Mouse (Mus musculus) forebrain, embryonic 14.5 days (tissue): ENCODE measurements around the gene Timm50. TPM values are rescaled to one million over a fixed set of nuclear protein-coding genes. Genes with fewer than 3 reads are reported as not detected.

Experiments
- ATAC-seq: fragments of 200-750 bp; cut with Nextera tagmentation; 2 replicates; pipeline ENCODE4 v1.8.0; 2017; ENCODE audit warnings: mild to moderate bottlenecking, moderate library complexity
- DNase-seq: peaks from one replicate; pipeline ENCODE4 v3.0.0-alpha.2; 2015; ENCODE audit warnings: low spot score
- H3K27ac ChIP-seq: fragments of 300-500 bp; sonication (generic); 2 replicates; pipeline ENCODE4 v1.5.1; 2014; ENCODE audit warnings: low read depth, mild to moderate bottlenecking, control low read depth, low read length, moderate library complexity
- H3K27me3 ChIP-seq: fragments of 300-500 bp; sonication (generic); replicated peaks from 2 replicates; pipeline ENCODE4 v1.6.1; 2014; ENCODE audit warnings: low read length, control low read depth, mixed read lengths; ENCODE audit not compliant: control insufficient read depth, insufficient read depth
- H3K36me3 ChIP-seq: fragments of 300-500 bp; sonication (generic); 2 replicates; pipeline ENCODE4 v1.6.1; 2014; ENCODE audit warnings: low read length, control low read depth; ENCODE audit not compliant: control insufficient read depth, insufficient read depth
- H3K4me1 ChIP-seq: fragments of 300-500 bp; sonication (generic); 2 replicates; pipeline ENCODE4 v1.6.1; 2014; ENCODE audit warnings: antibody characterized with exemption, low read length, control low read depth; ENCODE audit not compliant: control insufficient read depth, insufficient read depth
- H3K4me2 ChIP-seq: fragments of 300-500 bp; sonication (generic); 2 replicates; pipeline ENCODE4 v1.6.1; 2014; ENCODE audit warnings: mild to moderate bottlenecking, control low read depth, low read length
- H3K4me3 ChIP-seq: fragments of 300-500 bp; sonication (generic); 2 replicates; pipeline ENCODE4 v1.5.1; 2014; ENCODE audit warnings: low read depth, low read length, control low read depth
- H3K9ac ChIP-seq: fragments of 300-500 bp; sonication (generic); 2 replicates; pipeline ENCODE4 v1.6.1; 2014; ENCODE audit warnings: mild to moderate bottlenecking, low read length, control low read depth, moderate library complexity
- H3K9me3 ChIP-seq: fragments of 300-500 bp; sonication (generic); replicated peaks from 2 replicates; pipeline ENCODE4 v1.6.1; 2016; ENCODE audit warnings: low read length, control low read depth, mixed read lengths; ENCODE audit not compliant: control insufficient read depth
- WGBS: fragments of 180-500 bp; shearing (Covaris S2); extraction: QIAGEN DNeasy Blood & Tissue Kit; methylation state at CpG from one replicate; pipeline ENCODE4 v1.1.7; 2014; 5-methylcytosine and 5-hydroxymethylcytosine counted together
- polyA plus RNA-seq: library from polyadenylated mRNA; unstranded; fragments of >200 nt; fragmentation: Nextera tagmentation; extraction: Ambion mirVana; gene quantifications from 2 replicates; pipeline ENCODE4 v1.2.1, GENCODE M21; 2014

Timm50 gene
- polyA plus RNA-seq, 1 experiment from 2014 or later = 171 TPM

GRCm38 (mm10) chr7:28268576-28268975 lies 43.3 kb downstream of the Timm50 start:
- Histone ChIP-seq H3K9ac (peak overlapping the region; percentile 97), H3K9me3 (no peaks in the 10 kb centered on the region), H3K36me3 (peaks cover 13% of the 10 kb centered on the region), H3K27me3 (no peaks in the 10 kb centered on the region), H3K4me1 (peaks cover 8% of the 10 kb centered on the region), H3K4me3 (peak overlapping the region; percentile 85), H3K4me2 (peak overlapping the region; percentile 76), H3K27ac (peak overlapping the region; percentile 90)
- ATAC-seq = no peak
- no peak for DNase-seq
- WGBS = 35% methylated on average over 16 of the region's 16 CpGs

DNA sequence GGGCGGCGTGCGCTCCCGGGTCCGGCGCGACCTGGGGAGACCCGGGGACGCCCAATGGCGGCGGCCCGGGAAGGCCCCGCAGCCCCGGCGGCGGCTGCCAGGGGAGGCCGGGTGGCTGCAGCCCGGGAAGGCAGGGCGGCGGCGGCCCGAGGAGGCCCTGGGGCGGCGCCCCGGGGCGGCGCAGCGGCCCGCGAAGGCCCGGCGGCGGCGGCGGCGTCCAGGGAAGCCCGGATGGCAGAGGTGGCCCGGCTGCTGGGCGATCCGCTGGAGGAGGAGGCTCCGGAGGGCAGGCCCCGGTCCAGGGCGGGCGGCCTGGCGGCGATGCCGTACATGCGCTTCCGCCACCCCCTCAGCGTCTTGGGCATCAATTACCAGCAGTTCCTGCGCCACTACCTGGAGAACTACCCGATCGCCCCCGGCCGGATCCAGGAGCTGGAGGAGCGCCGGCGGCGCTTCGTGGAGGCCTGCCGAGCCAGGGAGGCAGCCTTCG lies 43.8 kb downstream of the Timm50 start:
- H3K9me3 ChIP-seq = no peaks in the 10 kb centered on the region
- H3K4me1 ChIP-seq = peaks cover 8% of the 10 kb centered on the region
- H3K27ac ChIP-seq = peak overlapping the region; percentile 90
- H3K27me3 ChIP-seq = no peaks in the 10 kb centered on the region
- WGBS = under 1% methylated on average over 35 of the region's 62 CpGs
- peak overlapping the region; percentile 76 for H3K4me2 ChIP-seq
- DNase-seq (peak; percentile 46), ATAC-seq (peak; percentile 85)
- peak overlapping the region; percentile 85 for H3K4me3 ChIP-seq
- peaks cover 11% of the 10 kb centered on the region for H3K36me3 ChIP-seq
- H3K9ac ChIP-seq = peak overlapping the region; percentile 97

DNA sequence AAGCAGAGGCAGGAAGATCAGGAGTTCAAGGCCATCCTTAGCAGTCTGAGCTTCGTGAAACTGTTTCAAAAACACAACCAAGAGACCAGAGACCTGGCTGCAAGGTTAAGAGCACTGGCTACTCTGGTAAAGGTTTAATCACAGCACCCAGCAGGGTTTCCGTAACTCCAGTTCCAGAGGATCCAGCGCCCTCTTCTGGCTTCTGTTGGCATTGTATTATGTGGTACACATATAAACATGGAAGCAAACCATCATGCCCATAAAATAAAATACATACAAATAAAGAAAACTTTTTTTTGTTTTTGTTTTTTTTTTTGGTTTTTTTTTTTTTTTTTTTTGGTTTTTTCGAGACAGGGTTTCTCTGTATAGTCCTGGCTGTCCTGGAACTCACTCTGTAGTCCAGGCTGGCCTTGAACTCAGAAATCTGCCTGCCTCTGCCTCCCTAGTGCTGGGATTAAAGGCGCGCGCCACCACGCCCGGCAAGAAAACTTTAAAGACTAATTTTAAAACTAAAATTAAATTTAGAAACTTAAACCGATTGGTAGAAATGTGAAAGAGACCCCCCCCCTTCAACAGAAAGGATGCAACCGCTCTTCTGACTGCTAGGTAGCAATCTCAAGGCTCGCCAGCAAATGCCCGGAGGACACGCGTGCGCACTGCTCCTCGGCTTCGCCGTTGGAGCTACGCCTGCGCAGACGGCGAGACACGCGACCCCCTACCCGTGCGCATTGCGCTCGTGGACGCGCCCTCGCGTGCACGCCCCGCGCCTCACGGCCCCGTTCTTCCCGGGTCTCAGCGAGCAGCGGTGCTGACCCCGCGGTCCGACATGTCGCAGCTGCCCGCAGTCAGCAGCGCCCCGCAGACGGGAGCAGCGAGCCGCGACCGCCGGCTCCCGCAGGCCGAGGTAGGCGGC lies 44.5 kb downstream of the Timm50 start, which contains the start of gene Eid2:
Eid2 (plus strand) TSS at position 753 of the 913 bp plus-strand sequence.
- H3K9ac ChIP-seq = peak within 1 kb of the TSS; percentile 97
- DNase-seq = peak; percentile 97
- H3K9me3 ChIP-seq = no peaks in the 10 kb centered on the region
- H3K4me2 ChIP-seq = peak within 1 kb of the TSS; percentile 76
- no peaks in the 10 kb centered on the region for H3K27me3 ChIP-seq
- peaks cover 8% of the 10 kb centered on the region for H3K4me1 ChIP-seq
- ATAC-seq = peak; percentile 95
- peak within 1 kb of the TSS; percentile 85 for H3K4me3 ChIP-seq
- peak within 1 kb of the TSS; percentile 90 for H3K27ac ChIP-seq
- WGBS = 8% methylated on average over 57 of the region's 57 CpGs
- peaks cover 8% of the 10 kb centered on the region for H3K36me3 ChIP-seq

GRCm38 (mm10) chr7:28265391-28265790 lies 46.5 kb downstream of the Timm50 start:
- H3K27me3 ChIP-seq = no peaks in the 10 kb centered on the region
- H3K9me3 ChIP-seq = no peaks in the 10 kb centered on the region
- H3K27ac ChIP-seq = no peak overlapping the region
- no peak overlapping the region for H3K4me2 ChIP-seq
- DNase-seq (no peak), ATAC-seq (no peak)
- H3K4me3 ChIP-seq = no peak overlapping the region
- peaks cover 4% of the 10 kb centered on the region; the same call in 1 of the 2 replicates for H3K36me3 ChIP-seq
- no peak overlapping the region for H3K9ac ChIP-seq
- 83% methylated on average over 13 of the region's 13 CpGs for WGBS
- H3K4me1 ChIP-seq = peaks cover 8% of the 10 kb centered on the region

- Histone ChIP-seq H3K4me3 (no peak overlapping the region), H3K4me1 (peaks cover 2% of the 10 kb centered on the region), H3K9ac (no peak overlapping the region), H3K36me3 (no peaks in the 10 kb centered on the region), H3K4me2 (no peak overlapping the region), H3K27ac (no peak overlapping the region), H3K9me3 (no peaks in the 10 kb centered on the region), H3K27me3 (no peaks in the 10 kb centered on the region)
- ATAC-seq = no peak
- 6% methylated on average over 13 of the region's 15 CpGs for WGBS
- peak; percentile 55 for DNase-seq
Measured at GRCm38 (mm10) chr7:28263786-28264185, 48.1 kb downstream of the Timm50 start.

GRCm38 (mm10) chr7:28262861-28263260 lies 49.0 kb downstream of the Timm50 start:
- no peak for DNase-seq
- Histone ChIP-seq H3K36me3 (no peaks in the 10 kb centered on the region), H3K27me3 (no peaks in the 10 kb centered on the region), H3K4me1 (no peaks in the 10 kb centered on the region), H3K9ac (no peak overlapping the region), H3K9me3 (no peaks in the 10 kb centered on the region), H3K4me2 (no peak overlapping the region), H3K27ac (no peak overlapping the region), H3K4me3 (no peak overlapping the region)
- no peak for ATAC-seq
- 41% methylated on average over 5 of the region's 5 CpGs for WGBS

Other genes starting within 250 kb of the Timm50 start
- 0.20 and 0.28 TPM in 2 replicates for gene Fcgbp, start 240.8 kb downstream of the Timm50 start, polyA plus RNA-seq
- gene 9530053A07Rik, start 182.6 kb downstream of the Timm50 start, polyA plus RNA-seq = 0.03 and 0.09 TPM in 2 replicates
- 36.0 and 38.3 TPM in 2 replicates for gene Fbl, start 142.4 kb downstream of the Timm50 start, polyA plus RNA-seq
- 9.9 and 13.7 TPM in 2 replicates for gene Dyrk1b, start 132.6 kb downstream of the Timm50 start, polyA plus RNA-seq
- 6.0 and 8.6 TPM in 2 replicates for gene Eid2, start 44.2 kb downstream of the Timm50 start, polyA plus RNA-seq
- 33.3 and 35.1 TPM in 2 replicates for gene Eid2b, start 34.3 kb downstream of the Timm50 start, polyA plus RNA-seq
- 0.22 and 0.23 TPM in 2 replicates for gene Selenov, start 20.9 kb downstream of the Timm50 start, polyA plus RNA-seq
- gene Dll3, start 9.8 kb downstream of the Timm50 start, polyA plus RNA-seq = 14.2 and 16.3 TPM in 2 replicates
- gene Supt5, start 26.7 kb upstream of the Timm50 start, polyA plus RNA-seq = 62.6 and 77.8 TPM in 2 replicates
- 539 and 750 TPM in 2 replicates for gene Rps16, start 38.6 kb upstream of the Timm50 start, polyA plus RNA-seq
- gene Plekhg2, start 60.5 kb upstream of the Timm50 start, polyA plus RNA-seq = 17.7 and 27.5 TPM in 2 replicates
- 3.3 and 5.6 TPM in 2 replicates for gene Zfp36, start 68.2 kb upstream of the Timm50 start, polyA plus RNA-seq
- gene Med29, start 80.6 kb upstream of the Timm50 start, polyA plus RNA-seq = 42.3 and 52.9 TPM in 2 replicates
- gene Paf1, start 80.9 kb upstream of the Timm50 start, polyA plus RNA-seq = 59.3 and 73.1 TPM in 2 replicates
- 3.3 and 4.9 TPM in 2 replicates for gene Gmfg, start 125.4 kb upstream of the Timm50 start, polyA plus RNA-seq
- gene Lrfn1, start 139.9 kb upstream of the Timm50 start, polyA plus RNA-seq = 8.7 and 9.8 TPM in 2 replicates
- not detected in 2 replicates for gene Ifnl2, start 198.4 kb upstream of the Timm50 start, polyA plus RNA-seq
- gene Ifnl3, start 210.8 kb upstream of the Timm50 start, polyA plus RNA-seq = not detected in 2 replicates
- not detected in 2 replicates for gene Sycn, start 228.8 kb upstream of the Timm50 start, polyA plus RNA-seq
- gene Nccrp1, start 235.2 kb upstream of the Timm50 start, polyA plus RNA-seq = not detected in 2 replicates